Mouse (Mus musculus) lung, embryonic 14.5 days (tissue): ENCODE measurements at regions not wholly inside any gene's neighbourhood (a gene's known extent, or its start where the extent isn't known, plus 50 kb on each side); places are given as distances from the start of the nearest gene placed in this dataset.

Experiments
- ATAC-seq: fragments of 200-750 bp; cut with Nextera tagmentation; 2 replicates; pipeline ENCODE4 v1.8.0; 2017; ENCODE audit warnings: mild to moderate bottlenecking, moderate TSS enrichment, moderate library complexity; ENCODE audit not compliant: insufficient read depth
- DNase-seq: peaks from one replicate; pipeline ENCODE4 v3.0.0-alpha.2; 2015
- H3K27ac ChIP-seq: fragments of 300-500 bp; sonication (generic); 2 replicates; pipeline ENCODE4 v1.5.1; 2014; ENCODE audit warnings: low read depth, mild to moderate bottlenecking, moderate library complexity
- H3K27me3 ChIP-seq: fragments of 300-500 bp; sonication (generic); 2 replicates; pipeline ENCODE4 v1.6.1; 2014; ENCODE audit warnings: low read length, control low read depth; ENCODE audit not compliant: insufficient read depth
- H3K36me3 ChIP-seq: fragments of 300-500 bp; sonication (generic); 2 replicates; pipeline ENCODE4 v1.6.1; 2014; ENCODE audit warnings: control low read depth; ENCODE audit not compliant: insufficient read depth
- H3K4me1 ChIP-seq: fragments of 300-500 bp; sonication (generic); 2 replicates; pipeline ENCODE4 v1.6.1; 2014; ENCODE audit warnings: antibody characterized with exemption, control low read depth; ENCODE audit not compliant: insufficient read depth
- H3K4me2 ChIP-seq: fragments of 300-500 bp; sonication (generic); 2 replicates; pipeline ENCODE4 v1.6.1; 2014; ENCODE audit warnings: mild to moderate bottlenecking
- H3K4me3 ChIP-seq: fragments of 300-500 bp; sonication (generic); 2 replicates; pipeline ENCODE4 v1.5.1; 2014; ENCODE audit warnings: low read depth, low read length
- H3K9ac ChIP-seq: fragments of 300-500 bp; sonication (generic); 2 replicates; pipeline ENCODE4 v1.6.1; 2014
- H3K9me3 ChIP-seq: fragments of 300-500 bp; sonication (generic); 2 replicates; pipeline ENCODE4 v1.6.1; 2016; ENCODE audit warnings: low read depth, low read length, control low read depth
- CTCF ChIP-seq: IDR thresholded peaks from 2 replicates; pipeline ENCODE4 v1.5.1; 2016; ENCODE audit warnings: antibody characterized with exemption, low read depth
- WGBS: fragments of 180-500 bp; shearing (Covaris S2); extraction: QIAGEN DNeasy Blood & Tissue Kit; methylation state at CpG from one replicate; pipeline ENCODE4 v1.1.7; 2014; 5-methylcytosine and 5-hydroxymethylcytosine counted together

DNA sequence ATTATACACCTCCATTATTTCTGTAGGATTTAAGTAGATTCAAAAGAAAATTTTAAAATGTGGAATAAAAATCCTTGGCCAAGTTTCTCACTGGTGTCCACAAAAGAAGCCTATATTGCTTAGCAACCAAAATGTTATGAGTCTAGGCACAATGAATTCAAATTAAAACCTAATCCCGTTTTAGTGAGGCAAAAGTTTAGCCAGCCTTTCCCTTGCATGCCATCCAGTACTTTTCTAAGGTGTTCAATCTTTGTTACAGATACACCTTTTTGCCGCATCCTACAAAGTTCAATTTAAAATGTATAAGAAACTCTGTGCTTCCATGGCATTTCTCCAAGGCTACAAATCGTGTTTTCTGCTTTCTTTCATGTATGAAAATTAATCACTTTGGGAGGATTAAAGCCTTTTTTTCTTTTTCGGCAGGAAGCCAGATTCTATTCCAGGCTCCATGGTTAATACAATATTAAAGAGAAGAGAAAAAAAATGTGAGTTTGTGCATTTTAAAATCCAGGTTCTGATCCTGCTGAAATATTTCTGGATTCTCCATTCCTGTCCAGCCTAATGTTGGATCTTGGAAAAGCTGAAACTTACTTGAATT is 463.8 kb downstream of the Kctd8 start:
- H3K27ac ChIP-seq = no peak overlapping the region
- H3K4me2 ChIP-seq = no peak overlapping the region
- H3K4me3 ChIP-seq = no peak overlapping the region
- no peak for ATAC-seq
- H3K4me1 ChIP-seq = no peaks in the 10 kb centered on the region
- TF ChIP-seq CTCF = no peak
- H3K27me3 ChIP-seq = no peaks in the 10 kb centered on the region
- 59% methylated on average over 4 of the region's 4 CpGs for WGBS
- H3K36me3 ChIP-seq = no peaks in the 10 kb centered on the region
- H3K9ac ChIP-seq = no peak overlapping the region
- peak; percentile 40 for DNase-seq
- no peaks in the 10 kb centered on the region for H3K9me3 ChIP-seq

- H3K4me3 ChIP-seq = no peak overlapping the region
- DNase-seq = no peak
- H3K9me3 ChIP-seq = no peaks in the 10 kb centered on the region
- H3K27ac ChIP-seq = no peak overlapping the region
- H3K27me3 ChIP-seq = no peaks in the 10 kb centered on the region
- no peak overlapping the region for H3K4me2 ChIP-seq
- WGBS = 76% methylated on average over 2 of the region's 2 CpGs
- H3K9ac ChIP-seq = no peak overlapping the region
- no peaks in the 10 kb centered on the region for H3K4me1 ChIP-seq
- ATAC-seq = no peak
- H3K36me3 ChIP-seq = no peaks in the 10 kb centered on the region
- TF ChIP-seq CTCF = no peak
Measured at GRCm38 (mm10) chr5:68871396-68871795, 470.1 kb downstream of the Kctd8 start.
